Mouse (Mus musculus): ENCODE data around the gene Rab8b. TPM values are rescaled to one million over a fixed set of nuclear protein-coding genes. Genes with fewer than 3 reads are reported as not detected.
A peak's percentile ranks its signal among the peaks of the same experiment; 100 is the strongest.
"Not testable (repeated sequence)": the region's sequence is repeated elsewhere in the genome, so short reads cannot be mapped to it uniquely, and the experiment has no call there.

Rab8b gene
- polyA plus RNA-seq, 1 experiment = 15.3 TPM

- no peak for DNase-seq
- no peaks in the 10 kb centered on the region for H3K27me3 ChIP-seq (ENCODE audit: control insufficient read depth, insufficient read depth, low read length)
- no peaks in the 10 kb centered on the region for H3K4me1 ChIP-seq (ENCODE audit: control insufficient read depth, insufficient read depth, low read length)
- 82% methylated on average over 4 of the region's 4 CpGs for WGBS
- no peak overlapping the region for H3K4me3 ChIP-seq (replicated peaks; ENCODE audit: insufficient read depth, low read depth, low read length)
- H3K27ac ChIP-seq (ENCODE audit: insufficient read depth, low read length) = no peak overlapping the region
- TF ChIP-seq POLR2A (IDR thresholded peaks at IDR 0.05; ENCODE audit: borderline replicate concordance, insufficient read depth, low read length) (no peak), CTCF (IDR thresholded peaks at IDR 0.05; ENCODE audit: borderline replicate concordance, insufficient read depth, low read depth, low read length) (no peak)
Measured at GRCm38 (mm10) chr9:66832366-66832908, 87.0 kb downstream of the Rab8b start.

- DNase-seq = peak in 1 of 2 experiments; percentile 49
- TF ChIP-seq POLR2A (IDR thresholded peaks at IDR 0.05; ENCODE audit: borderline replicate concordance, insufficient read depth, low read length) = no peak
- peak; percentile 37; the same call in 1 of the 2 replicates for TF ChIP-seq CTCF (IDR thresholded peaks at IDR 0.05; ENCODE audit: borderline replicate concordance, insufficient read depth, low read depth, low read length)
- Histone ChIP-seq H3K27me3 (ENCODE audit: control insufficient read depth, insufficient read depth, low read length) (no peaks in the 10 kb centered on the region), H3K27ac (ENCODE audit: insufficient read depth, low read length) (no peak overlapping the region), H3K4me1 (ENCODE audit: control insufficient read depth, insufficient read depth, low read length) (no peaks in the 10 kb centered on the region), H3K4me3 (replicated peaks; ENCODE audit: insufficient read depth, low read depth, low read length) (no peak overlapping the region)
- WGBS = 40% methylated on average over 1 of the region's 1 CpGs
Measured at GRCm38 (mm10) chr9:66825990-66826389, 93.5 kb downstream of the Rab8b start.

GRCm38 (mm10) chr9:66822255-66822654 is 97.2 kb downstream of the Rab8b start:
- not testable (repeated sequence) for DNase-seq; H3K4me1 ChIP-seq (ENCODE audit: control insufficient read depth, insufficient read depth, low read length); H3K27ac ChIP-seq (ENCODE audit: insufficient read depth, low read length); H3K4me3 ChIP-seq (replicated peaks; ENCODE audit: insufficient read depth, low read depth, low read length); H3K27me3 ChIP-seq (ENCODE audit: control insufficient read depth, insufficient read depth, low read length)
- no CpG with 5 or more reads among the region's 5 CpGs for WGBS

- H3K4me3 ChIP-seq (replicated peaks; ENCODE audit: insufficient read depth, low read depth, low read length) = no peak overlapping the region
- WGBS = 86% methylated on average over 5 of the region's 5 CpGs
- no peaks in the 10 kb centered on the region for H3K4me1 ChIP-seq (ENCODE audit: control insufficient read depth, insufficient read depth, low read length)
- H3K27me3 ChIP-seq (ENCODE audit: control insufficient read depth, insufficient read depth, low read length) = no peaks in the 10 kb centered on the region
- H3K27ac ChIP-seq (ENCODE audit: insufficient read depth, low read length) = no peak overlapping the region
- no peak for DNase-seq
- no peak for TF ChIP-seq POLR2A (IDR thresholded peaks at IDR 0.05; ENCODE audit: borderline replicate concordance, insufficient read depth, low read length)
- no peak for TF ChIP-seq CTCF (IDR thresholded peaks at IDR 0.05; ENCODE audit: borderline replicate concordance, insufficient read depth, low read depth, low read length)
Measured at GRCm38 (mm10) chr9:66820996-66821395, 98.5 kb downstream of the Rab8b start.

- DNase-seq = no peak
- TF ChIP-seq POLR2A (IDR thresholded peaks at IDR 0.05; ENCODE audit: borderline replicate concordance, insufficient read depth, low read length) (no peak), CTCF (IDR thresholded peaks at IDR 0.05; ENCODE audit: borderline replicate concordance, insufficient read depth, low read depth, low read length) (no peak)
- Histone ChIP-seq H3K4me3 (replicated peaks; ENCODE audit: insufficient read depth, low read depth, low read length) (no peak overlapping the region), H3K27ac (ENCODE audit: insufficient read depth, low read length) (no peak overlapping the region), H3K27me3 (ENCODE audit: control insufficient read depth, insufficient read depth, low read length) (no peaks in the 10 kb centered on the region), H3K4me1 (ENCODE audit: control insufficient read depth, insufficient read depth, low read length) (no peaks in the 10 kb centered on the region)
- WGBS = 16% methylated on average over 2 of the region's 2 CpGs
Measured at GRCm38 (mm10) chr9:66813392-66813791, 106.1 kb downstream of the Rab8b start.

GRCm38 (mm10) chr9:66805951-66806350 is 113.5 kb downstream of the Rab8b start:
- H3K27ac ChIP-seq (ENCODE audit: insufficient read depth, low read length); H3K4me3 ChIP-seq (replicated peaks; ENCODE audit: insufficient read depth, low read depth, low read length); H3K27me3 ChIP-seq (ENCODE audit: control insufficient read depth, insufficient read depth, low read length); H3K4me1 ChIP-seq (ENCODE audit: control insufficient read depth, insufficient read depth, low read length); DNase-seq: not testable (repeated sequence)
- WGBS = 13% methylated on average over 34 of the region's 37 CpGs

GRCm38 (mm10) chr9:66801947-66802346 is 117.5 kb downstream of the Rab8b start:
- TF ChIP-seq CTCF (IDR thresholded peaks at IDR 0.05; ENCODE audit: borderline replicate concordance, insufficient read depth, low read depth, low read length) (no peak), POLR2A (IDR thresholded peaks at IDR 0.05; ENCODE audit: borderline replicate concordance, insufficient read depth, low read length) (no peak)
- Histone ChIP-seq H3K27me3 (ENCODE audit: control insufficient read depth, insufficient read depth, low read length) (no peaks in the 10 kb centered on the region; the same call in 1 of the 2 replicates), H3K4me3 (replicated peaks; ENCODE audit: insufficient read depth, low read depth, low read length) (no peak overlapping the region), H3K27ac (ENCODE audit: insufficient read depth, low read length) (no peak overlapping the region), H3K4me1 (ENCODE audit: control insufficient read depth, insufficient read depth, low read length) (no peaks in the 10 kb centered on the region)
- no peak for DNase-seq
- 68% methylated on average over 12 of the region's 12 CpGs for WGBS

GRCm38 (mm10) chr9:66796739-66797138 is 122.7 kb downstream of the Rab8b start, which contains the start of gene Gm10647:
TSS of gene Gm10647 (plus strand) at chr9:66797039.
- TF ChIP-seq CTCF (IDR thresholded peaks at IDR 0.05; ENCODE audit: borderline replicate concordance, insufficient read depth, low read depth, low read length) (no peak), POLR2A (IDR thresholded peaks at IDR 0.05; ENCODE audit: borderline replicate concordance, insufficient read depth, low read length) (no peak)
- H3K4me3 ChIP-seq (replicated peaks; ENCODE audit: insufficient read depth, low read depth, low read length) = peak within 1 kb of the TSS; percentile 88
- no peak within 1 kb of the TSS for H3K27ac ChIP-seq (ENCODE audit: insufficient read depth, low read length)
- DNase-seq = no peak
- peaks cover 3% of the 10 kb centered on the region; the same call in 1 of the 2 replicates for H3K4me1 ChIP-seq (ENCODE audit: control insufficient read depth, insufficient read depth, low read length)
- WGBS = 78% methylated on average over 5 of the region's 5 CpGs
- no peaks in the 10 kb centered on the region for H3K27me3 ChIP-seq (ENCODE audit: control insufficient read depth, insufficient read depth, low read length)

All from cerebellum, adult 2 months (tissue).